Mouse (Mus musculus) heart, embryonic 11.5 days (tissue): ENCODE results near the gene Dach1. TPM values are rescaled to one million over a fixed set of nuclear protein-coding genes. Genes with fewer than 3 reads are reported as not detected.

ENCODE experiments used
- ATAC-seq: fragments of 200-750 bp; cut with Nextera tagmentation; replicated peaks from 2 replicates; pipeline ENCODE4 v1.8.0; 2017; ENCODE audit warnings: moderate library complexity; ENCODE audit not compliant: insufficient number of reproducible peaks, low FRiP score, low TSS enrichment
- H3K27ac ChIP-seq: fragments of 300-500 bp; sonication (generic); 2 replicates; pipeline ENCODE4 v1.5.1; 2014; ENCODE audit warnings: mild to moderate bottlenecking, low read depth, low read length
- H3K27me3 ChIP-seq: fragments of 300-500 bp; sonication (generic); 2 replicates; pipeline ENCODE4 v1.6.1; 2014; ENCODE audit warnings: mild to moderate bottlenecking, low read length, mixed read lengths; ENCODE audit not compliant: control insufficient read depth, insufficient read depth
- H3K36me3 ChIP-seq: fragments of 300-500 bp; sonication (generic); 2 replicates; pipeline ENCODE4 v1.6.1; 2014; ENCODE audit warnings: mild to moderate bottlenecking, low read length, moderate library complexity, mixed read lengths; ENCODE audit not compliant: control insufficient read depth, insufficient read depth
- H3K4me1 ChIP-seq: fragments of 300-500 bp; sonication (generic); 2 replicates; pipeline ENCODE4 v1.6.1; 2014; ENCODE audit warnings: low read length; ENCODE audit not compliant: control insufficient read depth, insufficient read depth
- H3K4me2 ChIP-seq: fragments of 300-500 bp; sonication (generic); 2 replicates; pipeline ENCODE4 v1.6.1; 2014; ENCODE audit warnings: mild to moderate bottlenecking, moderate library complexity
- H3K4me3 ChIP-seq: fragments of 300-500 bp; sonication (generic); 2 replicates; pipeline ENCODE4 v1.5.1; 2014; ENCODE audit warnings: low read depth, low read length
- H3K9ac ChIP-seq: fragments of 300-500 bp; sonication (generic); 2 replicates; pipeline ENCODE4 v1.6.1; 2014; ENCODE audit warnings: mild to moderate bottlenecking, low read depth, low read length, moderate library complexity
- H3K9me3 ChIP-seq: fragments of 300-500 bp; sonication (generic); replicated peaks from 2 replicates; pipeline ENCODE4 v1.6.1; 2016; ENCODE audit warnings: low read length; ENCODE audit not compliant: control insufficient read depth
- WGBS: fragments of 180-500 bp; shearing (Covaris S2); extraction: QIAGEN DNeasy Blood & Tissue Kit; methylation state at CpG from one replicate; pipeline ENCODE4 v1.1.7; 2014; ENCODE audit not compliant: insufficient replicate concordance; 5-methylcytosine and 5-hydroxymethylcytosine counted together
- polyA plus RNA-seq: library from polyadenylated mRNA; unstranded; fragments of >200 nt; fragmentation: Nextera tagmentation; extraction: Ambion mirVana; gene quantifications from 2 replicates; pipeline ENCODE4 v1.2.1, GENCODE M21; 2014

Gene Dach1
- polyA plus RNA-seq, 1 experiment from 2014 or later: 3.8 TPM

DNA sequence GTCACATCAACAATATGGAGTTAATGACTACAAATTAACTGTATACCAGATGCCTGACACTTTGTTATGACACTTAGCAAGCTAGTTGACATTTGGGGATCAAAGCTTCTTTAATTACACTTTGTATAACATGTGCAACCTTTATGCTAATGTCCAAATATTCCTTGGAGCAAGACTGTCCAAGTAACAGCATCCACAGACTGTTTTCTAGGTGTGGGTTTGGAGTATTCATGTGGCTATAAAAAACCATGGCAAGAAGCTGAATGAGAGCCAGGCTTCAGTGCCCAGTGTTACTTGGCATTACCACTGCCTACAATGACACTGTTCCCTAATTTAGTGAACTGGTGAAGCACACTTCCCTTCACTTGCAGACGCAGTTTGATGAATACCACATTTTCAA lies 46.5 kb downstream of the Dach1 start:
- H3K36me3 ChIP-seq: no peaks in the 10 kb centered on the region
- no peaks in the 10 kb centered on the region for H3K9me3 ChIP-seq
- no peaks in the 10 kb centered on the region for H3K4me1 ChIP-seq
- H3K4me3 ChIP-seq: no peak overlapping the region
- H3K27ac ChIP-seq: no peak overlapping the region
- no peaks in the 10 kb centered on the region for H3K27me3 ChIP-seq
- ATAC-seq: no peak
- WGBS: 74% methylated on average over 1 of the region's 1 CpGs
- H3K4me2 ChIP-seq: no peak overlapping the region
- no peak overlapping the region for H3K9ac ChIP-seq

DNA sequence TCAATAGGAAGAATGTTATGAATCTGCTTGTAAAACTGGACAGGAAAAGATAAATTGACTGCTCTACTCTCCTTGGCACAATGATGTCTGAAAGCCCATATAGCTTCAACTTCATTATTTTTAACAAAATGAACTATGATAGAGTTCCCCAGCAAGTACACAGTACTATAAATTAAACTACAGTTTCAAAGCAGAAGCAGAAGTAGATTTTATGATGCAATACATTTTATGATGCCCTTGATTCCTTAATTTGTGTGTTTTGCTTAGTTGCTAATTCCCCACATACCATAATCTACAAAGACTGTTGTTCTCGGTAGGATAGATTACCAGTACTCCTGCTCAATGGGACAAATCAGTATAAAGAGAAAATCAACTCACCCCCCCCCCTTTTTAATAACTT lies 52.9 kb downstream of the Dach1 start:
- Histone ChIP-seq H3K27ac (no peak overlapping the region), H3K4me1 (no peaks in the 10 kb centered on the region), H3K9me3 (no peaks in the 10 kb centered on the region), H3K4me2 (no peak overlapping the region), H3K27me3 (no peaks in the 10 kb centered on the region), H3K36me3 (no peaks in the 10 kb centered on the region), H3K4me3 (no peak overlapping the region), H3K9ac (no peak overlapping the region)
- WGBS: 73% methylated on average over 1 of the region's 1 CpGs
- ATAC-seq: no peak

DNA sequence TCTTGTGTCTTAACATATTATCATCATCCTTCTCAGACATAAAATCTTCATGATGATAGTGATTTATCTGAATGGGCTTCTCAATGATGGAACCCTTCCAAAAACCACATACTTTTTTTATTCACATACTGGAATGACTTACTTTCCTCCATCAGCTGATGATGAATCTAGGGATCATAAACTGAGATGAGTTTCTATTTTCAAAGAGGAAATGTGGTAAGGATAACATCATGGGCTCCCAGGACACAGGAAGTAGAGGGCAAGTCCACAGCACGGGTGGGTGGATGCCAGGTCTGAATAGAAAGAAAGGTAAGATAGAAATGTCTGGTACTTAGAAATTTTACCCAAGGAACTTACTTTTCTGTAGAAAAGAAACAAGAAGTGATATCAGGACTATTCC lies 56.5 kb downstream of the Dach1 start:
- no peak for ATAC-seq
- Histone ChIP-seq H3K36me3 (no peaks in the 10 kb centered on the region), H3K9me3 (no peaks in the 10 kb centered on the region), H3K4me2 (no peak overlapping the region), H3K4me3 (no peak overlapping the region), H3K27ac (no peak overlapping the region), H3K9ac (no peak overlapping the region), H3K4me1 (no peaks in the 10 kb centered on the region), H3K27me3 (no peaks in the 10 kb centered on the region)
- WGBS: 52% methylated on average over 1 of the region's 1 CpGs

- H3K4me3 ChIP-seq: no peak overlapping the region
- H3K4me2 ChIP-seq: no peak overlapping the region
- H3K9me3 ChIP-seq: no peaks in the 10 kb centered on the region
- H3K9ac ChIP-seq: no peak overlapping the region
- no peak for ATAC-seq
- H3K36me3 ChIP-seq: no peaks in the 10 kb centered on the region
- no peaks in the 10 kb centered on the region for H3K27me3 ChIP-seq
- 90% methylated on average over 2 of the region's 2 CpGs for WGBS
- no peak overlapping the region for H3K27ac ChIP-seq
- H3K4me1 ChIP-seq: no peaks in the 10 kb centered on the region
Observed at GRCm38 (mm10) chr14:98109929-98110328, 59.6 kb downstream of the Dach1 start.

GRCm38 (mm10) chr14:98108764-98109163 lies 60.8 kb downstream of the Dach1 start:
- no peak overlapping the region for H3K9ac ChIP-seq
- H3K27ac ChIP-seq: no peak overlapping the region
- no peaks in the 10 kb centered on the region for H3K36me3 ChIP-seq
- H3K9me3 ChIP-seq: no peaks in the 10 kb centered on the region
- H3K4me2 ChIP-seq: no peak overlapping the region
- no peaks in the 10 kb centered on the region for H3K4me1 ChIP-seq
- 60% methylated on average over 3 of the region's 3 CpGs for WGBS
- no peak overlapping the region for H3K4me3 ChIP-seq
- H3K27me3 ChIP-seq: no peaks in the 10 kb centered on the region
- ATAC-seq: no peak

- Histone ChIP-seq H3K27me3 (no peaks in the 10 kb centered on the region), H3K4me2 (no peak overlapping the region), H3K36me3 (no peaks in the 10 kb centered on the region), H3K4me3 (no peak overlapping the region), H3K4me1 (no peaks in the 10 kb centered on the region), H3K9me3 (no peaks in the 10 kb centered on the region), H3K27ac (no peak overlapping the region), H3K9ac (no peak overlapping the region)
- ATAC-seq: no peak
Observed at GRCm38 (mm10) chr14:98106208-98106607, 63.4 kb downstream of the Dach1 start.

DNA sequence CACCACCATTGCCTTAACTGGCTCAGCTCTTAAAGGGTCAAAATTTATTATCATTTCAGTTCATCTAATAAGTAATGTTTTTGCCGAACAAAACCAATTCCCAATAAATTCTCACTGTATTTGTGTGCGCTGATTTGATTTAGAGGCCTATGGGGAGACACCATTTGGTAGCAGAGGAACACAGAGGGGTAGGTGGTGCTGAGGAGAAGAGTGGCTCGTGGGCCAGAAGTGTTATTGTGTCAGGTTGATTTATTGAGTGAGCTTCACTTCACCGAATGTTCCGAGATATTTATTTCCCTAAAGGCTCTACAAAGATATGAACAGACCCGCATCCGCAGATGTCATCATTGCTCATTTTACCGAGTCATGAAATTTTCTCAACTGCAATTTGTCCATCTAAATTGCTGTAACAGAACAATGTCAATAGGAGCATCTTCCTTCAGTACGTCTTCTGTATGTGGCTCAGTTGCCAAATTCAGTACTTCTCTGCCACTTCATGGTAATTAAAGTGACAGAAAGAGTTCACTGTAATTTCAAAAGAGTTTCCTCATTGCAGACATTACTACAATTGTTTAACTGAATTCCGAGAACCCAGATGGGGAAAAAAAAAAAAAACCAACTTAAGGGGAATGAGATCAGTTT lies 65.1 kb downstream of the Dach1 start:
- 74% methylated on average over 10 of the region's 10 CpGs for WGBS
- Histone ChIP-seq H3K27ac (no peak overlapping the region), H3K9ac (no peak overlapping the region), H3K9me3 (no peaks in the 10 kb centered on the region), H3K4me3 (no peak overlapping the region), H3K36me3 (no peaks in the 10 kb centered on the region), H3K4me1 (no peaks in the 10 kb centered on the region), H3K4me2 (no peak overlapping the region), H3K27me3 (no peaks in the 10 kb centered on the region)
- no peak for ATAC-seq

- no peaks in the 10 kb centered on the region for H3K27me3 ChIP-seq
- H3K4me1 ChIP-seq: no peaks in the 10 kb centered on the region
- no peak overlapping the region for H3K4me3 ChIP-seq
- H3K9ac ChIP-seq: no peak overlapping the region
- H3K9me3 ChIP-seq: no peaks in the 10 kb centered on the region
- no peak overlapping the region for H3K27ac ChIP-seq
- no peaks in the 10 kb centered on the region for H3K36me3 ChIP-seq
- H3K4me2 ChIP-seq: no peak overlapping the region
- 66% methylated on average over 4 of the region's 4 CpGs for WGBS
- no peak for ATAC-seq
Observed at GRCm38 (mm10) chr14:98095229-98095628, 74.3 kb downstream of the Dach1 start.

DNA sequence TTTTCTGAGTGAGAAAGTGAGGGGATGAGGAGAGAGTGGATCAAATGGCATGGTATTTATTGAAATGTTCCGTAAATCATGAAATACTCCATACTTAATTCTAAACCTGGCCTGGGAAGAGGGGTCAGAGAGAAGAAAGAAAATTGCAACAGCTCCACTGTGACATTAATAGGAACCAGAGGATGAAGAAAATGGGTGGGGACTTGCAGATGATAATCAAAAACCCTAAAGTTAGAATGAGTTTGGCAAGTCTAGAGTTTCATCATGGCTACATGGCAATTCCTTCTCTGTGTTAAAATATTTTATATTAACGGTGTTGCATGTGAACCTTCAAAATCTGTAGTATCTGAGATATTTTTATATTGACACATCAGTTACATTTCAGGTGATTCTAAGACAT lies 80.3 kb downstream of the Dach1 start:
- ATAC-seq: no peak

More for the DNA sequence above, 80.3 kb downstream of the Dach1 start:
- no peaks in the 10 kb centered on the region for H3K9me3 ChIP-seq
- no peaks in the 10 kb centered on the region for H3K27me3 ChIP-seq
- no peak overlapping the region for H3K27ac ChIP-seq
- 86% methylated on average over 2 of the region's 2 CpGs for WGBS
- H3K4me1 ChIP-seq: no peaks in the 10 kb centered on the region
- no peak overlapping the region for H3K4me2 ChIP-seq
- no peak overlapping the region for H3K4me3 ChIP-seq
- no peaks in the 10 kb centered on the region for H3K36me3 ChIP-seq
- no peak overlapping the region for H3K9ac ChIP-seq
